Mouse (Mus musculus): ENCODE data around the gene Matn3.
"Not testable (repeated sequence)": the region's sequence is repeated elsewhere in the genome, so short reads cannot be mapped to it uniquely, and the experiment has no call there.

Matn3 gene

DNA sequence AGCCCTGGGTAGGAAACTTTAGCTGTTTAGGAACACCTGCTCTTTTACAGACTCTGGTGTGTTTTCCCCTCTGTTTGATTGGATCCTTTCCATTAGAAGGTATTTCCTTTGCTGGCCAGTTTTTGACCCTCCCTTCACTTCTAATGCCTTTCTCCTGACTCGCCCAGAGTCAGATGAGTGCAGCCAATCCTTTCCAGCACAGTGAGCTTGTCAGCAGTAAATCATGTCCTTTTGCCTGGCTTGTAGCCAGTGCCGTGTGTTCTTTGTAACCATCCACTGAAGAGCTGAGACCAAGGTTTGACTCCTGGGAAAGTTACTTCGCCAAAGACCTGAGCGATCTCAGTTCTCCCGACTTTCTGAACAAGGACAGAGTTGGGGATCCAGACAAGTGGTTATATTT is 12.4 kb upstream of the Matn3 start:
- DNase-seq (ENCODE audit: low read depth, low spot score): no peak

DNA sequence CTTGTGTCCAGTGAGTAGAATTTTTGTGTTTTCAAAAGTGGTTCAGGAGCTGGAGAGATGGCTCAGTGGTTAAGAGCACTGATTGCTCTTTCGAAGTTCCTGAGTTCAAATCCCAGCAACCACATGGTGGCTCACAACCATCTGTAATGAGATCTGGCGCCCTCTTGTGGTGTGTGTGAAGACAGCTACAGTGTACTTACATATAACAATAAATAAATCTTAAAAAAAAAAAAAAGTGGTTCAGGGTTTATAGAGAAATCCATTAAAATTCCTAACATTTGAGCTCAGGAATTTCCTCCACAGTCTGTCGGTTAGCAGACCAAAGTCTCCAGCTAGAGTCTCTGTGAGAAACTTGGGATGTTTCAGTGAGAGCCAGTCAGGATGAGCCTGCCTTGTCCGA is 11.5 kb upstream of the Matn3 start:
- not testable (repeated sequence) for DNase-seq (ENCODE audit: low read depth, low spot score)

DNA sequence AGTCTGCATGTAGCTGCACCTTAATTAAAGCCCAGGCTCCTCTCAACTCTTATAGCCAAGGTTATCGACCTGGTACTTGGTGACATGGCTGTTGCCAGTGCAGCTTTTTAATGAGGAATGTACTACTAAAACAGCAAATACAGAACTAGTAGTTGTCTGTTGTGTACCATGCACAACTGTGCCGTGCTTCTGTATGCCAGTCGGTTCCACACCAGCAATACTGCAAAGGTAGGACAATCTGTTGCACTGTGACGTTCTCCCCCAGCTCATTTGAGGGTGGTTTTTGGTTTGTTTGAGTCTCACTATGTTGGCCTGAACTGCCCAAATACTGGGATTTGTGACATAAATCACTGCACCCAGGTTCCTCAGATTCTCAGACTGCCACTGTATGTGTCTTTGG is 8.2 kb upstream of the Matn3 start:
- DNase-seq (ENCODE audit: low read depth, low spot score): no peak

DNA sequence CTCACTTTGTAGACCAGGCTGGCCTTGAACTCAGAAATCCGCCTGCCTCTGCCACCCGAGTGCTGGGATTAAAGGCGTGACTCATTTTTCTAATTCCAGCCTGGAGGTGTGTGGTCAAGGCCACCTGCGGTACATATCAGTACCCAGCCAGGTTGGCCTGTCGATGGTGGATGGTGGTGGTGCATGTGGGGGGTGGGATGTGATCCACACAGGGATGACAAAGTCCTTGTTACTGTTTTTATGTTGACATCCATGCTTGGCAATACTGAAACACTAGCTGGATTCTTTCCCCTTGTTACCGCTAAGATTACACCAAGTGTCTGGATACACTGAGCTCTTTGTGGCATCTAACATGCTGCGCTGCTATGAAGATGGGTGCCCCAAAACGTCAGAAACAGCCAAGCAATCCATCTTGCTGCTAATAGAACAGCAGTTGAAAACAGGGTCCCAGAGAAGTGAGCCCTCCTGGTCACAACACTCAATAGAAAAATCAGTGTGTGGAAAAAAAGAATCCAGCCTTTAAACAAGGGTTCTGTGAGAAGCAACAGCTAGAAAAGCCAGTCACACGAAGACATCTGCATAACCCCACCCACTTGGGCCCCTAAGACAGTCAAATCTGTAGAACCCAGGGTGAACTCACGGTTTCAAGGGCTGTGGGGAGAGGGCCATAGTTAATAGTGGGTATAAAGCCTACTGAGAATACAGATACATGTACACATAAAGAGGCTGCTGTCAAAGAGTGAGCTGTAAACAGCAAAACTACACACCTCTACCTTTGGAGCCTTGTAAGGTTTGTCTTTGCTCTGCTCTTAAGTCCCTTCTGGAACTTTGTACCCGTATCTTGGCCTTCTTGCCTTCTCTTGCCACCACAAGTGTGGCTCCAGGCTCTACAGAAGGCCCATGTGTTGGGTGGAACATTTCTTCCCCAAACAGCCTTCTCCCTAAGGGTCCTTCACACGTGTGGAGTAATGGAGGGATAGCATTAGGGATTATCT is 7.4 kb upstream of the Matn3 start:
- no peak for DNase-seq (ENCODE audit: low read depth, low spot score)

DNA sequence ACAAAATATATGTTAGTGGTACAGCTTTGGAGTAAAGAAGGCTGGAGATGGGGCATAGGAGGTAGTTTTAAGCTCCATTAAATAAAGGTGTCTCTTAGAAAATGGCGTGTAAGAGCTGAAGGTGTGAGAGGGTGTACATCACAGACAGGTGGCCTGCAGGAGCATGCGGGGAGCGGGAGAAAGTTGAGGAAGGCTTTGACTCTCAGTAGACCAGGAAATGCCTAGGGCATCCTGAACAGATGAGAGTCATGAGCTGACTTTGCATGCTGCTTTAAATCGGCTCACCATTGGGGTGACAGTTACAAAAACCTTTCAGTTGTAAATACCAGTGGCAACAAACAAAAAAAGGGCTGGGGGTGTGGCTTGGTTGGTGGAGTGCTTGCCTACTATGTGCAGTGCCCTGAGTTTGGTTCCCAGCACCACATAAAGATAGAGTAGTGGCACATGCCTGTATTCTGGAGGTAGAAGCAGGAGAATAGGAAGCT is 6.6 kb upstream of the Matn3 start:
- DNase-seq (ENCODE audit: low read depth, low spot score): no peak

DNA sequence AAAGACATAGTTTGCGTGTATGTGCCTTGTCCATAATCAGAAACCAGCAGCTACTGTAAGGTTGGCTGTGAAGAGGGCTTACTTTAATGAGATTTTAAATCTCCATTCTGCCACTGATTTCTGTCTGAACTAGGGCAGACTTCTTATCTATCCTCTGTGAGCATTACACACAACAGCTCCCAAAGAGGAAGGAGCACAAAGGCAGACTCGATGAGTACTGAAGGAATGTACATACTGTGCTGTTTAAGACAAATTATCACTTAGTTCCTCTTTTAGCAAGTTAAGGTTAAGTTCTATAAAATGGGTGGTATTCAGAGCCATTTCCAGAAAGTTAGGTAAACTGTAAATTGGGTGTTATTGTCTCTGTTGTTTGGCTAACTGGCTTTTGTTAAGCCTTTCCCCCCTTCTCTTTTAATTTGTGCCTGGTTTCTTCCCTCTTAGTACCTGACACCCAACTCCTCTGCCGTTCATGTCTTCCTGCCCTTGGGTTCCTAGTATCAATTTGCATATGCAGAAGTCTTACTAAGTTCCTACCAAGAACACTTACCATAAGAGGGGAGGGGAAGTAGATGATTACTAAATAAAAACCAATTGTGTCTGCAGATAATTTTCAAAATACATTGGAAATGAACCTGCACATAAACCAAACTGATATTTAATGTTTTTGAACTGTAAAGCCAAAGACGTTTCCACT is 5.9 kb upstream of the Matn3 start:
- DNase-seq (ENCODE audit: low read depth, low spot score): no peak

DNA sequence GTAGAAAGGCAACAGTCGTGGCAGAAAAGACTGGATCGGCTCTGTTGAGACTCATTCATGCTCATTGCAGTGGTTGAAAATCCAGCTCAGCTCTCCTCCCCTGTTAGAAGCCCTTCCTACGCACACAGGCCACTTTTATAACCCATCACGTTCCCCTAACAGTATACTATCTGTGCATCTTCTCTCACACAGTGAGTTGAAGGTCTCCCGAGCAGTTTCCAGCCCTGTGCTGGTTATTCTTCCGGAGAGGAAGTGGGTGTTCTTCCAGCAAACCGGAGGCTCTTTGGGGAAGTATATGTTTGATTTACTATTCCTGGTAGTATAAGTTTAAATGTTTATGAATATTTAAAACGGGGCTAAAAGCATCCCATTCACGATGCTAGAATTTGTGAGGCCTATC is 566 bp upstream of the Matn3 start:
- no peak for DNase-seq (ENCODE audit: low read depth, low spot score)

DNA sequence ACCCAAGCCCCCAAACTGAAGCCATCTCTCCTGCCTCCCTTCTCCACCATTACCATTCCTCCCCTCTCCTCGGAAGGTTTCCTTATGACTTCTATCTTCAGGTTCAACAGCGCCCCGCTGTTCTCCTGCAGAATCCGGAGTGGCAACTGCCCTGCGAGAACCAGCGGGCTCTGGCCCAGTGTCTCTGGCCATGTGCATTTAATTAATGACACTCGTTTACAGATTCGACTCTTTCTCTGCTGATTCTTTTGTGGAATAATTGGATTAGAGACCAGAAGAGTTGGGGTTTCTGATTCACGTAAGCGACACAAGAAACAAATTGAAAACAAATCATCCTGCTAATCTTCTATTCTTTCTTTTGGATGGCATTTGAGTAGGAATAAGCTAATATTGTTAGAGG is 5.4 kb downstream of the Matn3 start:
- no peak for DNase-seq (ENCODE audit: low read depth, low spot score)

DNA sequence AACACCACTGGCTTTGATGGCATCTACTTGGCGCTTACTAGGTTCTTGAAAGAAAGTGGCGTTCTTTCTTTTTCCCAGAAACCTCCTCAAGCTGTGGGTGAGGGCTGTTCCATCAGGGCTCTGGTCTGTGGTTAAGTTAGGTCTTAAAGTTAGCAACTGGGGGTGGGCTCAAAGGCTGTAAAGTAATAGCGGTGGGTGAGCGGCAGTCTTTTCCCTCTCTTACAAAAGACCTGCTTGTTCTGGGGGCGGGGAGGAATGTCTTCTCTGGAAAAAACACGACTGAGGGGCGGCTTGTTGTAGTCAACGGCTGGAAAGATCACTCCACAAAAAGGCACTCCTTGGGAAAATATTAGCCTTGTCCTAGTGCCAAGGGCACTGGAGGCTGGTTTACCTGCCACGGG is 6.4 kb downstream of the Matn3 start:
- DNase-seq (ENCODE audit: low read depth, low spot score): no peak

DNA sequence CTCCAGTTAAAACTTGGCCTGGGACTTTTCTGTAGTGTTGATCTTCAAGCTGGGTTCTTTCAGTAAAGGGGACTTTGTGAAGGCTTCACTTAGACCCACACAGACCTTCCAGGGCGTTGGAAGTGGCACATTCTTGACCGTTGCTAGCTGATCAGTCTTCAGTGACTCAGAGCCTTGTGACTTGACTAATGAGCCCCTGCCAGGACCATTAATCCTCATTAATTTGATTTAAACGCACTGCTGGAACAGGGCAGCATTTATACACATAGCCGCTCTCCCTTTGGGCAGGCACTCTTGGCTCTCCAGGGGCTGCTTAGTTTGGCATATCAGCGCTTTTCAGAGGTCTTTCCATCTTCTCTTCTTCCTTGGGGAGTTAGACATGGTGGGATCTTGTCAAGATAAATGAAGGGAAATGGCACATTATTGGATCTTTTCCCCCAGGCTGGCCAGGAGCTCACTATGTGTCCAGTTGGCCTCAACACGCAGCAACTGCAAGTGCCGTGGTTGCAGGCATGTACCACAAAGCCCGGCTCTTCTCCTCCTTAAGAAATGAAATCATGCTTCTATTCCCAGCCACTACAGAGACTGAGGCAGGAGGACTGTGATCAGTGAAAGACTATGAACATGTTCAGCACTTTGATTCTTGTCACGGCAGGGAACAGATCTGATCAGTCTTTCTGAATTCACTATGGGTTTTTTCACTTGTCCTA is 14.0 kb downstream of the Matn3 start:
- no peak for DNase-seq (ENCODE audit: low read depth, low spot score)

DNA sequence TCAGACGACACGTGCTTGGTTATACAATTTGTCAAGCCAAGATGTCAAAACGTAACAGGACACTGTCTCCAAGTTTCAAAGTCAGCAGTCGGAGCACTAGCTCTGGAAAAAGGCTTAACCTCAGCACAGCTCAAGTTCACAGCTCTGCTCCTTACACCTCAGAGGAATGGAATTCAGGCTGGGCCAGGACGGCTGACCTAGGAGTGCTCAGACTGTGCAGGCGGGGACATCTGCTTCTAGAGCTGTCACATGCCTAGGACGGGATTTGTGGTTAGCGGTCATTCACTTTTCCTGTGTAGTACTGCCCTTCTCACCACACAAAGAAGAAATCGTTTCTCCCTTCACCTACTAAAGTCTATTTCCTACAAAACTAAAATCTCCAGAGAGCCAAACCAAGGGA is 22.1 kb downstream of the Matn3 start:
- DNase-seq (ENCODE audit: low read depth, low spot score): peak; percentile 10

DNA sequence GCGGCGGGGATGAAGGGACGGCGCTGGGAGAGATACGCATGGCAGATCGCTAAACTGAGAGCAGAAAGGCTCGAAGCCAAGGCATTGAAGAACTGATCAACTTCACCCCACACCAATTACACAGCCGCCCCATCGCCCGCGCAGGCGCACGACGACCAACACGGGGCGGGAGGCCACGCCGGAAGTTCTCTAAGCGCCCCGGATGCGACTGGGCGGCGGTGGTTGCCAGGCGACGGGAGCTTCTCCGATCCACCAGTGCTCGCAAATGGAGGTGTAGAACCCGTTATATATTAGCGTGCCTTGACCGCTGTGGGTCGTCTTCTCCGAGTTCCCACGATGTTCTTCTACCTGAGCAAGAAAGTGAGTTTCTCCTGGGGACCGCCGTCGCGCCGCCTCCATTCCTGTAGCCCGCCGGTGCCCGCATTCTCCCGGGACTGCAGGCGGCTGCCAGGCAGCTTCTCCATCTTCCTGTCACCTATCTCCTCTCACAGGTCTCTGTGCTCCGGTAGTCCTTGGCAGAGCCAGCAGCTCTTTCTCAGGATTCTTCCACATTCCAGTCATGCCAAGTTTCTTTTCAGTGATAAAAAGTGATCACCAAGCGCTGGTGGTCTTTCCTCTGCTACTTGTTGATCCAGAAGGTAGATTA is 26.2 kb downstream of the Matn3 start, which contains the start of gene Wdr35:
TSS of gene Wdr35 (plus strand) at position 73 of the 646 bp plus-strand sequence.
- peak; percentile 92 for DNase-seq (ENCODE audit: low read depth, low spot score)

DNA sequence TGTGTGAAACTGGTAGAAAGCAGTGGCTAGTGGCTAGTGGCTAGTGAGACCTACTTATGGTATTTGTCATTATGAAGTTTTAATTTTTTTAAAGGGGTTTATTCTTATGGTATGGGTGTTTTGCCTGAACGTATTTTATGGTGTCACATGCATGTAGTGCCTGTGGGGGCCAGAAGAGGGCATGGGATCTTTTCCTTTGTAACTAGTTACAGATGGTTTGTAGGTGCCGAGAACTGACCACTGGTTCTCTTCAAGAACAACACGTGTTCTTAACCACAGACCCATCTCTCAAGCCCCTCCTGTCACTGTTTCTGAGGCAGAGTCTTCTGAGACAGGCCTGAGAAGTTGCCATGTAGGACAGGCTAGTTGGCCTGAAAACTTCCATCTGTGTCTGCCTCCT is 27.3 kb downstream of the Matn3 start:
- DNase-seq (ENCODE audit: low read depth, low spot score): no peak

DNA sequence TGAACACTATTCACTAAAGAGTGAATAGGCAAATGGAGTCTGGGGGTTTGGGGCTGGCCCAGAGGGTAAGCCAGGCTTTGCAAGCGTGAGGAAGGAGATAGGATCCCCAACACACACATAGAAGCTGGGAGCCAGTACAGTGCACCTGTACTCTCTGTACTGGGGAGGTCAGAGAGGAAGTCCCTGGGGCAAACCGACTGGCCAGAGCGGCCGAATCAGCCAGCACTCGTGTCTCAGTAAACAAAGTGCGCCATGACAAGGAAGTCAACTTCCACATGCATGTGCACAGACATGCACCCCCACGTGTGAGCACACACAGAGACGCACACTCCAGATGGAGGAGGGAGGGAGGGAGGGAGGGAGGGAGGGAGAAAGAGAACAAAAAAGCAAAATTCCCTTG is 45.5 kb downstream of the Matn3 start:
- DNase-seq (ENCODE audit: low read depth, low spot score): no peak

DNA sequence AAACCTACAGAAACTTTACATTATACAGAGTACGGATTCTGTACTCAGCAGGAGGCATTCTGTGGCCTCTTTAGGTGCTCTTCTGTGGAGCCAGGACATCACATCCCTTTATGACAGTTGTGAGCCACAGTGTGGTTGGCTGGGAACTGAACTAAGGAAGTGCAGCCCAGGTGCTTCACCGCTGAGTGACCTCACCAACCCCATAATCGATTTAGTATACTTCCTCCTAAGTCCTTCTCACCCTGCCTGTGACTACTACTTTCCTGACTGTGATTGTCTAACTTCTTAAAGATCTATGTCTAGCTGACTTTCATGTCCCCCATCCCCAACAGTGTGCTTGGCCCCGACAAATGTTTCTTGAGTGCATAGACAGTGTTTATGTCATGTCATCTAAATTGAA is 50.6 kb downstream of the Matn3 start:
- DNase-seq (ENCODE audit: low read depth, low spot score): no peak

DNA sequence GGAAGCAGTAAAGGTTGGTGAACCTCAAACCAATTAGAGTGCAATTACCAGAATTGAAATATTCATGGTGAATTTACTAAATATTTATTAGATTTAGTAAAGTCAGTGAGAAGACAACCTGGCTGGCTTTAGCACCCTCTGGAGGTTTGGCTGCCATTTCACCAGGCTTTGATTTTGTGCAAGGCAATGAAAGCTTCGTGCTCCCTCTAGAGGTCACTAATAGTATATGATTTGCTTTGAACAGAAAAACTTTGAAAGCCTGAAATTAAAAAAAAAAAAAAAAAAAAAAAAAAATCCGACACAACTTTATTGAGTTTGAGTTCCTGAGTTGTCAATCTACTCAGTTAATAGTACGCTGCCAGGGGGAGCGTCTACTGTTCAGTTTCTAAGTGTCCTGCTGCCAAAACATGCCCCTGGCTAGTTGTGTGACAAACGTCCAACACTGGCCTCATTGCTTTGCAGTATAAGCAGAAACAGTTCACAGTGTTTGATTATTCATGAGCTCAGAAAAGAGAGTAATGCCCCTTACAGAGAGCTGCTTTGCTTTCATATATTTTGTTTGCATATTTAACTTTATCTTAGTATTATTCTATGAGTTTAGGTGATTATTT is 54.4 kb downstream of the Matn3 start:
- peak; percentile 80 for DNase-seq (ENCODE audit: low read depth, low spot score)

DNA sequence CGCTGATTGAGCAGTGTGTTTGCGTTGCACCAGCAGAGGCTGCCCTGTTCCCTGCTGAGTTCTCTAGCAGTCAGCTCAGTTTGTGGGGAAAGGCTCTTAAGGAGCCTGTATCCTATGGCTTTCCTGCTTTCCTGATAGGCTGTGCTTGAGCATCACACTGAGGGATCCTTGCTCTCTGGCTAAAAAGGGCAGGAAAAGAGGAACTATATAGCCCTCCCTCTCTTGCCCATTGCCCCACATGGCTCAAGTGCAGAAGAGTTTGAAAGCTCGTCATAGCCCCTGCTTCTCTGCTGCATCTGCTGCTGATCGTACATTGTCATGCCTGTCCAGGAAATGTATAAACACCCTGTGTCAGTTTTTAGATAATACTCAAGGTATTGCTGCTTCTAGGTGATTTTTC is 59.4 kb downstream of the Matn3 start:
- no peak for DNase-seq (ENCODE audit: low read depth, low spot score)

DNA sequence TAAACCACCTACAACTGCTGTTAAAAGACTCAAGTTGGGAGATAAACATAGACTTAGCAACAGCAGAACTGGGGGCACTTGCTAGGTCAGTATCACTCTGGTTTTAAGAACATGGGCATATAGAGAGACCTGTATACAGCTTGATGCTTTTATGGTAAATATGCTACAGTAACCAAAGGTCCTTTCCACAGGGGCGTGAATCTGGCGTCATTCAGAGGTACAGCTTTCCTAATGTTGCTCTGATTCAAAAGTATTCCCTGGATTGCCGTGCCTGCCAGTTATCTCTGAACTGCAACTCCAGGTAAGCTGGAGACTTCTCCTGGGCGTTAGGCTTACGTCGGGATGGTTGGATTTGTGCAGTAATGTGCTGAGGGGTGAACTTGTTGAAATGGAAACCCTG is 60.1 kb downstream of the Matn3 start:
- DNase-seq (ENCODE audit: low read depth, low spot score): no peak

DNA sequence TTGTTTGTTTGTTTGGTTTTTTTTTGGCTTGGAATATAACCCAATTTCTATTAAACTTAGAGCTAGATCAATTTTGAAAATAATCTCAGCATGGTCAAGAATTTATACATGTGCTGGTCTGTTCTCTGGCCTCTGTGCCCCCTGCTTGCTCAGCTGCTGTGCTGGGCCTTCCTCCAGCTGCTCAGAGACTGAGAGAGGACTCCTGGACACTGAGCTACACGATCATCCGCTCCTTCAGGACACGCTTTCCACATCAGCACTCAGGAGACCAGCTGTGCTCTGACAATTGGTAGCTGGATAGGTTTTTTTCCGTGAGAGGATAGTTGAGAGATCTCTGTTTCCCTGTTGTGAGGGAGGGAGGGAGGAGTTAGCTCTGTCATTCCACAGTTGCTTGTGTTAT is 62.6 kb downstream of the Matn3 start:
- DNase-seq (ENCODE audit: low read depth, low spot score): no peak

DNA sequence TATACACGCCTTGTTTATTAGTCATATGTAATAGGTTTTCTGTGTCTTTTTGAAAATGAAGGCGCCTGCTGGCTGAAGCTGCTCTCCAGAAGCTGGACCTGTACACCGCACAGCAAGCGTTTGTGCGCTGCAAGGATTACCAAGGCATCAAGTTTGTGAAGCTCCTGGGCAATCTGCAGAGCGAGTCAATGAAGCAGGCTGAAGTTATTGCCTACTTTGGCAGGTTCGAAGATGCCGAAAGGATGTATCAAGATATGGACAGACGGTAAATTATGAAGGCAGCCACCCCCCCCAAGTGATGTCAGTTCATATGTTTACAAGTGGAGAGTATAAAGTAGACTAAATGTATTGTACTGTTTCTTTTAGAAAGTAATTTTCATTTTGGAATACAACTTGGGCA is 68.6 kb downstream of the Matn3 start:
- DNase-seq (ENCODE audit: low read depth, low spot score): no peak

DNA sequence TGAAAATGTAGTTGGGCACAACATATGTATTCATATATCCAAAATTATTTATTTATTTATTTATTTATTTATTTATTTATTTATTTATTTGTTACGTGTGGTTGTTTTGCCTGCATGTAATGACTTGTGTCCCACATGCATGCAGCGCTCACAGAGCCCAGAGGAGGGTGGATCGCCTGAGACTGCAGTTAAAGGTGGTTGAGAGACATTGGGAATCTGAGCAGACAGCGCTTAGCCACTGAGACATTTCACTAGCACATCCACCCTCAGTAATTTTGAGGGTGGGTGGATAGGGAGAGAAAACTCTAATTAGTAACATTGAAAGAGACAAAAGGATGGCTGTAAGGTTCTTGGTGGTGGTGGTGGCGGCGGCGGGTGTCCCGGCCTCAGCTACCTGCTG is 72.7 kb downstream of the Matn3 start:
- no peak for DNase-seq (ENCODE audit: low read depth, low spot score)
